Mouse (Mus musculus): ENCODE data around the gene Smok3a. TPM values are rescaled to one million over a fixed set of nuclear protein-coding genes. Genes with fewer than 3 reads are reported as not detected.
"Not testable (repeated sequence)": the region's sequence is repeated elsewhere in the genome, so short reads cannot be mapped to it uniquely, and the experiment has no call there.

The Smok3a gene
- polyA plus RNA-seq, 1 experiment from 2014 or later: not detected

DNA sequence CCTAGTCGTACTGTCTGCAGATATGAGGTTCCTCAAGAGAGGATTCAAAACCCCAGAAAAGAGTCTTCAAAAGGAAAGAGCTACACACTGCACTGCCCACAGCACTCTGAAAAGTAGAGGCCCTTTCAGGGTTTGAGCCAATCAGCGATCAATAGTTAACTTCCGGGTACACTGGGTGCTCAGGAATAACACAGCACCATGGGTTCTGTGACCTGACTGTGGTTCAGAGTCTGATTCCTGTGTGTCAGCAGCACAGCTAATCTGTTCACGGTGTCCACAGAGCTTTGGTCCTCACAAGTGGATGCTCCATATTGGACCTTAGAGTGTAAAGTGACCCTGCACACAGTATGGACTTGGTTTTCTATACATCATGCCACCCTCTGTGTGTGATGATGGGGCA, 1.5 kb upstream of the Smok3a start:
- H3K4me2 ChIP-seq (replicated peaks); H3K27me3 ChIP-seq (replicated peaks); H3K36me3 ChIP-seq; H3K4me1 ChIP-seq; H3K9me3 ChIP-seq; ATAC-seq (ENCODE audit: low FRiP score, low read depth); H3K27ac ChIP-seq; H3K4me3 ChIP-seq; H3K9ac ChIP-seq: not testable (repeated sequence)
- 91% methylated on average over 4 of the region's 4 CpGs for WGBS

DNA sequence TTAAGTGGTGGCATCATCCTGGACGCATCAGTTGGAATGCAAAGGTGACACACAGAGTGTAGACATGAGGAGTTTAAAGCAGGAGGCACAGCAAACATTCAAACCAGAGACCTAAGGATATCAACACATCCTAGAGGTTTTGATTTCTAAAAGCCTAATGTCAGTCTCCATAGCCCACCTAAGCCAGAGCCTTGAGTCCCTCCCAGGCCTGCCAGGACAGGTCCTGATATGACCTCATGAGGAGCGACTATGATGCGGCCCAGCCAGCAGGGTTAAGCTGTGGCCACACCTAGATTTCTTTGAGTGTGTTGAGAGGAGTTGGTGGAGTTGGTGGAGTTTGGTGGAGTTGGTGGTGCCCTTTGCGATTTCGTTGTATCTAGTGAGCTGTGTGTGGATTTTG, 31.8 kb downstream of the Smok3a start, which contains the start of gene Smok3c:
Gene Smok3c, plus strand, starts transcription at position 301 of the 400 bp plus-strand sequence.
- not testable (repeated sequence) for ATAC-seq (ENCODE audit: low FRiP score, low read depth); H3K4me3 ChIP-seq; H3K27me3 ChIP-seq (replicated peaks); H3K9me3 ChIP-seq; H3K4me1 ChIP-seq; H3K4me2 ChIP-seq (replicated peaks); H3K36me3 ChIP-seq; H3K27ac ChIP-seq; H3K9ac ChIP-seq
- no CpG with 5 or more reads among the region's 5 CpGs for WGBS

DNA sequence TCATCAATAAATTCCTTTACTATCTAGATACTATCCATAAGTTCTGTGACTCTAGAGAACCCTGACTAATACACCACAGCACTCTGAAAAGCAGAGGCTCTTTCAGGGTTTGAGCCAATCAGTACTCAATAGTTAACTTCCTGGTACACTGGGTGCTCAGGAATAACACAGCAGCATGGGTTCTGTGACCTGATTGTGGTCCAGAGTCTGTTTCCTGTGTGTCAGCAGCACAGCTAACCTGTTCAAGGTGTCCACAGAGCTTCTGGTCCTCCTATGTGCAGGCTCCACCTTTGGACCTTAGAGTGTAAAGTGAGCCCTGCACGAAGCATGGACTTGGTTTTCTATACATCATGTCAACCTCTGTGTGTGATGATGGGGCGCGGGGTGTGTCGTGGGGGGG, 52.7 kb downstream of the Smok3a start:
- H3K27ac ChIP-seq: no peak overlapping the region
- H3K4me3 ChIP-seq: no peak overlapping the region
- no peaks in the 10 kb centered on the region for H3K9me3 ChIP-seq
- H3K4me2 ChIP-seq (replicated peaks): no peak overlapping the region
- 89% methylated on average over 4 of the region's 4 CpGs for WGBS
- ATAC-seq (ENCODE audit: low FRiP score, low read depth): no peak
- H3K36me3 ChIP-seq: no peaks in the 10 kb centered on the region
- H3K9ac ChIP-seq: no peak overlapping the region
- H3K4me1 ChIP-seq: no peaks in the 10 kb centered on the region
- no peaks in the 10 kb centered on the region for H3K27me3 ChIP-seq (replicated peaks)

DNA sequence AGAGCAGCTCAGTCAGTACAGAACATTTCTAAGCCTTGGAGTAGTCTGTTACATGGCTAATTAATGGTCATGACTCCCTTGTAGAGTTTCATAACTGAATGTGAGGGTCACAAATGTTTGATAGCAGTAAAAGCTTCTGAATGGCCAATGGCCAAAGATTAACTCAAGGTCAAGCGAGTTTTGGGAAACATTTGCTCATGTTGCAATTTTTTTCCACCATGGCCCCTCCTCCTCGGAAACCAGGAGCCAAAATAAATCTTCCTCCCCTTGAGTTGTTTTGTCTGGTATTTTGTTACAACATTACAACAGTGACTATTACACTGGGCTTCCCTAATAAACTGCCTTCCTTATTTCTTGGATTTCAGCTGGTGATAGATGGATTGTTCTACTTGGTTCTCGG, 54.6 kb downstream of the Smok3a start:
- H3K4me3 ChIP-seq: no peak overlapping the region
- no peaks in the 10 kb centered on the region for H3K9me3 ChIP-seq
- H3K4me1 ChIP-seq: no peaks in the 10 kb centered on the region
- H3K27ac ChIP-seq: no peak overlapping the region
- no peaks in the 10 kb centered on the region for H3K36me3 ChIP-seq
- no peak for ATAC-seq (ENCODE audit: low FRiP score, low read depth)
- WGBS: 72% methylated on average over 3 of the region's 3 CpGs
- H3K9ac ChIP-seq: no peak overlapping the region
- H3K4me2 ChIP-seq (replicated peaks): no peak overlapping the region
- no peaks in the 10 kb centered on the region for H3K27me3 ChIP-seq (replicated peaks)

DNA sequence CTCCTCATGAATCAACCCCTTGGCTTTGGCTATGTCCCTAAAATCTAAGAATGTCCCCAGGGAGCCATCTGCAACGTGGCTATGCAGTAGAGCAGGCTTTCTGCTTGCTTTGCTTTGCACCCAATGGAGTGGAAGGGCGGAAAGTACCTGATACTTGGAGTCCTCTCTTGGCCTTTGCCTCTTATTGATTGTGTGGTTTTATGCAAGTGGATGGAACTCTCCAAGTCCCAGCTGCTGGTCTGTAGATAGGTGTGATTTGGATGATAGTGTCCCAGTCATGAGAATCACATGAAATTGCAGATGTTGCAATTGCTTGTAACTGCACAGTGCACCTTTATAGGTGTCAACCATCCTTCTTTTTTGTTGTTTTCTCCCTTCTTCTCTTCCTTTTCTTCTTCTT, 55.1 kb downstream of the Smok3a start:
- H3K4me3 ChIP-seq: no peak overlapping the region
- WGBS: 61% methylated on average over 2 of the region's 2 CpGs
- no peaks in the 10 kb centered on the region for H3K27me3 ChIP-seq (replicated peaks)
- no peaks in the 10 kb centered on the region for H3K4me1 ChIP-seq
- no peak for ATAC-seq (ENCODE audit: low FRiP score, low read depth)
- H3K9me3 ChIP-seq: no peaks in the 10 kb centered on the region
- no peak overlapping the region for H3K4me2 ChIP-seq (replicated peaks)
- no peak overlapping the region for H3K9ac ChIP-seq
- H3K27ac ChIP-seq: no peak overlapping the region
- no peaks in the 10 kb centered on the region for H3K36me3 ChIP-seq

DNA sequence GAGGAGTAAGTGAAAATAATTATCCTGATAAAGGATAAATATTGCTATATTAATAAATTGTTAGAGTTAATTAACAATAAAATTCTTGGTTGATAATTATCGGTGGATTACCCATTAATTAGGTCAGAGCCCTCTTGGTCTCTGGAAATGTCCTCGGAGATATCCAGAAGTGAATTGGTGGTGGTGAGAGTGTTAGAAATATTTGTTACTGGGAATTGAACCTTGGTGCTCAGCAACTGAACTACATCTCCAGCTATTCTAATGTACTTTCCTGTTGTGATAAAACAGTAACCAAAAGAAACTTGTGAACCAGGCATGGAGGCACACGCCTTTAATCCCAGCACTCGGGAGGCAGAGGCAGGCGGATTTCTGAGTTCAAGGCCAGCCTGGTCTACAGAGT, 59.4 kb downstream of the Smok3a start:
- 91% methylated on average over 5 of the region's 5 CpGs for WGBS
- Histone ChIP-seq H3K4me2 (replicated peaks) (no peak overlapping the region), H3K4me3 (no peak overlapping the region), H3K9me3 (no peaks in the 10 kb centered on the region), H3K9ac (no peak overlapping the region), H3K4me1 (no peaks in the 10 kb centered on the region), H3K27ac (no peak overlapping the region), H3K27me3 (replicated peaks) (no peaks in the 10 kb centered on the region), H3K36me3 (no peaks in the 10 kb centered on the region)
- no peak for ATAC-seq (ENCODE audit: low FRiP score, low read depth)

DNA sequence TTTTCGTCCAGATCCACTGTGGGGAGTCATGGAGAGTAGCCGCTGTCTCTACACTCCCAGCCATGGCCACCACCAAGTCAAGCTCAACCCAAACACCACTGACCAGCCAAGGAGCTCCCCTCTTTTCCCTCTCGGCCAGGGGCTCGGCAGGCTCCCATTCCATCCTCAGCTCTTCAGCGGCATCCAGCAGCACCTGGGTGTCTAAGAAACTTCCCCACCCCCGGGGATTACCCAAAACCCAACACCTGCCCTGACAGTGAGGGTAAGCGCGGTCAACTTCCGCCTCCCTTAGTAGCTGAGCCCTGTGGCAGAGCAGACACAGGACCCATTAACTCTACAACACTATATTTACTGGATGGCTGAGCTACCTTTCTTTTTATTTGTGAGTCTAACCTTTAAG, 60.4 kb downstream of the Smok3a start:
- no peaks in the 10 kb centered on the region for H3K36me3 ChIP-seq
- WGBS: 82% methylated on average over 9 of the region's 9 CpGs
- no peak overlapping the region for H3K4me3 ChIP-seq
- H3K27ac ChIP-seq: no peak overlapping the region
- ATAC-seq (ENCODE audit: low FRiP score, low read depth): no peak
- no peak overlapping the region for H3K9ac ChIP-seq
- H3K4me2 ChIP-seq (replicated peaks): no peak overlapping the region
- no peaks in the 10 kb centered on the region for H3K9me3 ChIP-seq
- H3K27me3 ChIP-seq (replicated peaks): no peaks in the 10 kb centered on the region
- peaks cover 3% of the 10 kb centered on the region; the same call in 1 of the 2 replicates for H3K4me1 ChIP-seq

DNA sequence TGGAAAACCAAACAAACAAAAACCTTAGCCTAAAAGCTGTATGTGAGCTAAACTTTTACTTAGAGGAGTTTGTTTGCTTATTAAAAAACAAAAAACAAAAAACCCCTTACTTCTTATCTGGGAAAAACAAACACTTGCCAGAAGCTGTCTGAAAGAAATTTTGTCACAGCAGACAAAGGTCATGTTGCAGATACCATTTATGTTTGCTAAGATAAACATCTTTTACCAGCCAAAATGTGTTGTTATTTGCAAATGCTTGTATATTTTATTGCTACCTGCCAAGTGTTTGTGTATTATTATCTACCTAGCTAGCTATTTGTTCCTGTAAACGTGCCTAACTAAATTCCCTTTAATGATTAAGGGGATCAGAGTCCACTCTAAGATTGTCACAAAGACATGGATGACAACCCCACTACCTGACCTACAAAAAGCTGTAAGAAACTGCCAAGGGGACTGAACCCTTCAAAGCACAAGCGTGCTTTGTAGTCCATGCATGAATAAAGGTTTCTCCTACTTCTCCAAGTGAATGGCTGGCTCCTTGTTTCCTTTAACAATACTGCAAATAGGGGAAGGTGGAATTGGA, 62.3 kb downstream of the Smok3a start:
- H3K36me3 ChIP-seq: peaks cover 7% of the 10 kb centered on the region; the same call in 1 of the 2 replicates
- ATAC-seq (ENCODE audit: low FRiP score, low read depth): no peak
- no peak overlapping the region for H3K27ac ChIP-seq
- WGBS: 69% methylated on average over 2 of the region's 2 CpGs
- H3K4me2 ChIP-seq (replicated peaks): no peak overlapping the region
- H3K4me1 ChIP-seq: peaks cover 6% of the 10 kb centered on the region; the same call in 1 of the 2 replicates
- no peak overlapping the region for H3K9ac ChIP-seq
- H3K4me3 ChIP-seq: no peak overlapping the region
- no peaks in the 10 kb centered on the region for H3K27me3 ChIP-seq (replicated peaks)
- H3K9me3 ChIP-seq: no peaks in the 10 kb centered on the region

DNA sequence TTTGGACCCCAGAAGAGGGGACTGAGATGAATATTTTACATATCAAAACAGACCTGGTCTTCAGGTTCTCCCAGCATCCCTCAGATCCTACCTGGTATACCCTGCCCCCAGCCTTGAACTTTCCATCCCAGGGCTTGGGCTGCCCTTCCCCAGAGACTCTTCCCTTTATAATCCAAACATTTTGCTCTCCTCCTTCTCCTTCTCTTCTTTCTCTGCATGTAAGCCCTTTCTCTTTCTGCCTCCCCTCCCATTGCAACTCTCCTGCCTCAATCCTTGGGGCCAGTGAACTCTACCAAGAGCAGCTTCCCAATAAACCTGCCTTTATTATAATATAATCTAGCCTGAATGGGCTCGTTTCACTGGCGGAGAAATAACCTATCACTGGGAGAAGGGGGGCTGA, 62.9 kb downstream of the Smok3a start:
- Histone ChIP-seq H3K27ac (no peak overlapping the region), H3K4me3 (no peak overlapping the region), H3K36me3 (peaks cover 7% of the 10 kb centered on the region; the same call in 1 of the 2 replicates), H3K27me3 (replicated peaks) (no peaks in the 10 kb centered on the region), H3K4me1 (peaks cover 6% of the 10 kb centered on the region; the same call in 1 of the 2 replicates), H3K9ac (no peak overlapping the region), H3K4me2 (replicated peaks) (no peak overlapping the region), H3K9me3 (no peaks in the 10 kb centered on the region)
- no peak for ATAC-seq (ENCODE audit: low FRiP score, low read depth)
- WGBS: 91% methylated on average over 2 of the region's 2 CpGs

Other genes starting within 250 kb of the Smok3a start
- 61.5 TPM in 2 replicates for gene Ppp1r35, start 242.4 kb upstream of the Smok3a start, polyA plus RNA-seq (2016; fragmentation: Nextera tagmentation; extraction: Ambion mirVana)
- 11.3 and 15.4 TPM in 2 replicates for gene Mepce, start 233.6 kb upstream of the Smok3a start, polyA plus RNA-seq (2016; fragmentation: Nextera tagmentation; extraction: Ambion mirVana)
- gene Zcwpw1, start 233.5 kb upstream of the Smok3a start, polyA plus RNA-seq (2016; fragmentation: Nextera tagmentation; extraction: Ambion mirVana): 12.2 and 16.6 TPM in 2 replicates
- gene Pilra, start 185.0 kb upstream of the Smok3a start, polyA plus RNA-seq (2016; fragmentation: Nextera tagmentation; extraction: Ambion mirVana): 0.57 and 0.93 TPM in 2 replicates
- not detected in 2 replicates for gene Pilrb1, start 163.2 kb upstream of the Smok3a start, polyA plus RNA-seq (2016; fragmentation: Nextera tagmentation; extraction: Ambion mirVana)
- gene Pilrb2, start 149.4 kb upstream of the Smok3a start, polyA plus RNA-seq (2016; fragmentation: Nextera tagmentation; extraction: Ambion mirVana): not detected in 2 replicates
- gene Cyp3a13, start 99.6 kb upstream of the Smok3a start, polyA plus RNA-seq (2016; fragmentation: Nextera tagmentation; extraction: Ambion mirVana): not detected in 2 replicates
- 0.43 and 0.61 TPM in 2 replicates for gene Gjc3, start 58.2 kb upstream of the Smok3a start, polyA plus RNA-seq (2016; fragmentation: Nextera tagmentation; extraction: Ambion mirVana)
- gene Azgp1, start 39.7 kb upstream of the Smok3a start, polyA plus RNA-seq (2016; fragmentation: Nextera tagmentation; extraction: Ambion mirVana): not detected in 2 replicates
- not detected in 2 replicates for gene Smok3b, start 168 bp downstream of the Smok3a start, polyA plus RNA-seq (2016; fragmentation: Nextera tagmentation; extraction: Ambion mirVana)
- not detected in 2 replicates for gene Smok3c, start 31.9 kb downstream of the Smok3a start, polyA plus RNA-seq (2016; fragmentation: Nextera tagmentation; extraction: Ambion mirVana)
- 32.9 and 36.5 TPM in 2 replicates for gene Zkscan1, start 63.8 kb downstream of the Smok3a start, polyA plus RNA-seq (2016; fragmentation: Nextera tagmentation; extraction: Ambion mirVana)
- gene Zscan21, start 95.6 kb downstream of the Smok3a start, polyA plus RNA-seq (2016; fragmentation: Nextera tagmentation; extraction: Ambion mirVana): 101 and 104 TPM in 2 replicates
- gene Zfp113, start 134.5 kb downstream of the Smok3a start, polyA plus RNA-seq (2016; fragmentation: Nextera tagmentation; extraction: Ambion mirVana): 35.6 and 40.3 TPM in 2 replicates
- 301 and 312 TPM in 2 replicates for gene Cops6, start 139.8 kb downstream of the Smok3a start, polyA plus RNA-seq (2016; fragmentation: Nextera tagmentation; extraction: Ambion mirVana)
- gene Ap4m1, start 150.7 kb downstream of the Smok3a start, polyA plus RNA-seq (2016; fragmentation: Nextera tagmentation; extraction: Ambion mirVana): 23.5 and 24.1 TPM in 2 replicates
- 197 and 198 TPM in 2 replicates for gene Mcm7, start 151.2 kb downstream of the Smok3a start, polyA plus RNA-seq (2016; fragmentation: Nextera tagmentation; extraction: Ambion mirVana)
- 102 and 112 TPM in 2 replicates for gene Taf6, start 166.2 kb downstream of the Smok3a start, polyA plus RNA-seq (2016; fragmentation: Nextera tagmentation; extraction: Ambion mirVana)
- gene Cnpy4, start 166.2 kb downstream of the Smok3a start, polyA plus RNA-seq (2016; fragmentation: Nextera tagmentation; extraction: Ambion mirVana): 44.3 and 46.8 TPM in 2 replicates
- 12.3 and 12.6 TPM in 2 replicates for gene Mblac1, start 173.1 kb downstream of the Smok3a start, polyA plus RNA-seq (2016; fragmentation: Nextera tagmentation; extraction: Ambion mirVana)
- gene Nxpe5, start 204.6 kb downstream of the Smok3a start, polyA plus RNA-seq (2016; fragmentation: Nextera tagmentation; extraction: Ambion mirVana): not detected in 2 replicates
- 66.4 and 67.2 TPM in 2 replicates for gene Lamtor4, start 234.2 kb downstream of the Smok3a start, polyA plus RNA-seq (2016; fragmentation: Nextera tagmentation; extraction: Ambion mirVana)
- 20.1 and 25.4 TPM in 2 replicates for gene BC037034, start 242.8 kb downstream of the Smok3a start, polyA plus RNA-seq (2016; fragmentation: Nextera tagmentation; extraction: Ambion mirVana)

All from neural tube, embryonic 12.5 days (tissue).